Mouse (Mus musculus): Measurements from ENCODE around the gene Col1a1. TPM values are rescaled to one million over a fixed set of nuclear protein-coding genes. Genes with fewer than 3 reads are reported as not detected.

Col1a1 gene
- 669 and 799 TPM in 2 replicates for polyA plus RNA-seq (2015; fragmentation: Nextera tagmentation; extraction: Ambion mirVana)

DNA sequence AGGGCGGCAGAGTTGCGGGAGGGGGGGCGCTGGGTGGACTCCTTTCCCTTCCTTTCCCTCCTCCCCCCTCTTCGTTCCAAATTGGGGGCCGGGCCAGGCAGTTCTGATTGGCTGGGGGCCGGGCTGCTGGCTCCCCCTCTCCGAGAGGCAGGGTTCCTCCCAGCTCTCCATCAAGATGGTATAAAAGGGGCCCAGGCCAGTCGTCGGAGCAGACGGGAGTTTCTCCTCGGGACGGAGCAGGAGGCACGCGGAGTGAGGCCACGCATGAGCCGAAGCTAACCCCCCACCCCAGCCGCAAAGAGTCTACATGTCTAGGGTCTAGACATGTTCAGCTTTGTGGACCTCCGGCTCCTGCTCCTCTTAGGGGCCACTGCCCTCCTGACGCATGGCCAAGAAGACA lies at the start of gene Col1a1:
TSS of gene Col1a1 (plus strand) at position 180 of the 400 bp plus-strand sequence.
- Histone ChIP-seq H3K27me3 (ENCODE audit: control insufficient read depth, insufficient read depth, low read length) (peaks cover 20% of the 10 kb centered on the region), H3K9ac (ENCODE audit: low read length) (peak within 1 kb of the TSS; percentile 73), H3K4me3 (ENCODE audit: low read length) (peak within 1 kb of the TSS; percentile 54), H3K4me1 (ENCODE audit: control insufficient read depth, insufficient read depth, low read length) (peaks cover 15% of the 10 kb centered on the region), H3K4me2 (ENCODE audit: low read depth, low read length) (peak within 1 kb of the TSS; percentile 83), H3K27ac (ENCODE audit: low read length) (peak within 1 kb of the TSS; percentile 81), H3K36me3 (ENCODE audit: control insufficient read depth, insufficient read depth) (no peaks in the 10 kb centered on the region), H3K9me3 (replicated peaks; ENCODE audit: control insufficient read depth, low read length) (no peaks in the 10 kb centered on the region)
- ATAC-seq (replicated peaks; ENCODE audit: extremely low read depth, insufficient read depth, low FRiP score) = no peak
- 25% methylated on average over 19 of the region's 19 CpGs for WGBS

- Histone ChIP-seq H3K9ac (ENCODE audit: low read length) (no peak overlapping the region), H3K4me3 (ENCODE audit: low read length) (no peak overlapping the region), H3K36me3 (ENCODE audit: control insufficient read depth, insufficient read depth) (no peaks in the 10 kb centered on the region), H3K4me2 (ENCODE audit: low read depth, low read length) (no peak overlapping the region), H3K27me3 (ENCODE audit: control insufficient read depth, insufficient read depth, low read length) (no peaks in the 10 kb centered on the region; the same call in 1 of the 2 replicates), H3K9me3 (replicated peaks; ENCODE audit: control insufficient read depth, low read length) (no peaks in the 10 kb centered on the region; the same call in 1 of the 2 replicates), H3K4me1 (ENCODE audit: control insufficient read depth, insufficient read depth, low read length) (no peaks in the 10 kb centered on the region), H3K27ac (ENCODE audit: low read length) (no peak overlapping the region)
- 71% methylated on average over 6 of the region's 6 CpGs for WGBS
- no peak for ATAC-seq (replicated peaks; ENCODE audit: extremely low read depth, insufficient read depth, low FRiP score)
These were observed 44.9 kb upstream of the Col1a1 start for GRCm38 (mm10) chr11:94891155-94891554.

DNA sequence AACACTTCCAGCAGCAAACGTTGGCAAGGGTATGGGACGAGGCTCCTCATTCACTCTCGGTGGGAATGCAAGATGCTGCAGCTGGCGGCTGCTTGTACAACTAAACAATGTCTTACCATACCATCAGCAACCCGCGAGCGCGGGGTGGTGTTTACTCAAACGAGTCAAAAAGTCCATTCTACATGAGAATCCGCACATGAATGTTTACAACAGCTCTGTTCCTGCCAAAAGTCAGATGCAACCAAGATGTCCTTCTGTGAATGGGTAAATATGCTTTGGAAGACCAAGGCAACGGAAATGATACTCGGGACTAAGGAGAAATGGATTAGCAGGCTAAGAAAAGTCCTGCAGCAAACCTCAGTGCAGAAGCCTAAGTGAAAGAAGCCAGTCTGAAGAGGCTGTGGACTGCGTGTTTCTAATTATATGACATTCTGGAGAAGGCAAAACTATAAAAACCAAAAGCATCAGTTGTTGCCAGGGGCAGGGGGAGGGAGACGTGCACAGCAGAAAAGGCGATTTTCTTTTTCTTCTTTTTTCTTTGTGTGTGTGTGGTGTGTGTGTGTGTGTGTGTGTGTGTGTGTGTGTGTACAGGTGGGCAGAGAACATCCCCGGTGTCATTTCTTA lies 39.2 kb upstream of the Col1a1 start:
- H3K4me1 ChIP-seq (ENCODE audit: control insufficient read depth, insufficient read depth, low read length) = no peaks in the 10 kb centered on the region
- H3K36me3 ChIP-seq (ENCODE audit: control insufficient read depth, insufficient read depth) = no peaks in the 10 kb centered on the region
- no peak overlapping the region for H3K27ac ChIP-seq (ENCODE audit: low read length)
- H3K9me3 ChIP-seq (replicated peaks; ENCODE audit: control insufficient read depth, low read length) = no peaks in the 10 kb centered on the region; the same call in 1 of the 2 replicates
- no peak overlapping the region for H3K4me3 ChIP-seq (ENCODE audit: low read length)
- no peaks in the 10 kb centered on the region; the same call in 1 of the 2 replicates for H3K27me3 ChIP-seq (ENCODE audit: control insufficient read depth, insufficient read depth, low read length)
- no peak for ATAC-seq (replicated peaks; ENCODE audit: extremely low read depth, insufficient read depth, low FRiP score)
- no peak overlapping the region for H3K9ac ChIP-seq (ENCODE audit: low read length)
- 70% methylated on average over 16 of the region's 16 CpGs for WGBS
- no peak overlapping the region for H3K4me2 ChIP-seq (ENCODE audit: low read depth, low read length)

DNA sequence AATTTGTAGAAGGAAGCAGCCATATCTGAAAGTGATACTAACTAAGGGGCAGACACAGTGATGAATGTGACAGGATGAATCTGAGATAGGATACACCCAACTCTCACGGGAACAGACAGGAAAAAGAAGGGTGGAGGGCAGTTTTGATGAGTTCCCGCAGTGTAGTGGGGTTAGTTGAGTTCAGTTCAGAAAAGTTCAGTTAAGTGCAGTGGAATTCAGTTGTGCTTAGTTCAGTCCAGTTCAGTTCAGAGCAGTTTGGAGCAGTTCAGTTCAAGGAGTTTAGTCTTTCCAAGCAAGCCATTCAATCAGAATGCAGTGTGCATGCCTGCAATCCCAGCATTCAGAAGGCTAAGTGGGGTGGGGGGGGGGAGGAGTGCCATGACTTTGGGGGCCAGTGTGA lies 34.8 kb upstream of the Col1a1 start:
- no peak overlapping the region for H3K9ac ChIP-seq (ENCODE audit: low read length)
- WGBS = 48% methylated on average over 2 of the region's 2 CpGs
- H3K4me2 ChIP-seq (ENCODE audit: low read depth, low read length) = no peak overlapping the region
- H3K27me3 ChIP-seq (ENCODE audit: control insufficient read depth, insufficient read depth, low read length) = no peaks in the 10 kb centered on the region
- ATAC-seq (replicated peaks; ENCODE audit: extremely low read depth, insufficient read depth, low FRiP score) = no peak
- H3K9me3 ChIP-seq (replicated peaks; ENCODE audit: control insufficient read depth, low read length) = no peaks in the 10 kb centered on the region
- no peaks in the 10 kb centered on the region for H3K36me3 ChIP-seq (ENCODE audit: control insufficient read depth, insufficient read depth)
- no peak overlapping the region for H3K4me3 ChIP-seq (ENCODE audit: low read length)
- no peaks in the 10 kb centered on the region for H3K4me1 ChIP-seq (ENCODE audit: control insufficient read depth, insufficient read depth, low read length)
- no peak overlapping the region for H3K27ac ChIP-seq (ENCODE audit: low read length)

- no peak overlapping the region for H3K4me3 ChIP-seq (ENCODE audit: low read length)
- H3K4me2 ChIP-seq (ENCODE audit: low read depth, low read length) = no peak overlapping the region
- no peak for ATAC-seq (replicated peaks; ENCODE audit: extremely low read depth, insufficient read depth, low FRiP score)
These were observed 31.7 kb upstream of the Col1a1 start for GRCm38 (mm10) chr11:94904306-94904705.

GRCm38 (mm10) chr11:94910971-94911370 lies 25.1 kb upstream of the Col1a1 start:
- no peaks in the 10 kb centered on the region for H3K36me3 ChIP-seq (ENCODE audit: control insufficient read depth, insufficient read depth)
- H3K27ac ChIP-seq (ENCODE audit: low read length) = no peak overlapping the region
- no peak overlapping the region for H3K4me3 ChIP-seq (ENCODE audit: low read length)
- no peaks in the 10 kb centered on the region for H3K27me3 ChIP-seq (ENCODE audit: control insufficient read depth, insufficient read depth, low read length)
- no peak overlapping the region for H3K9ac ChIP-seq (ENCODE audit: low read length)
- H3K4me2 ChIP-seq (ENCODE audit: low read depth, low read length) = no peak overlapping the region
- 89% methylated on average over 5 of the region's 5 CpGs for WGBS
- H3K9me3 ChIP-seq (replicated peaks; ENCODE audit: control insufficient read depth, low read length) = no peaks in the 10 kb centered on the region
- ATAC-seq (replicated peaks; ENCODE audit: extremely low read depth, insufficient read depth, low FRiP score) = no peak
- peaks cover 5% of the 10 kb centered on the region for H3K4me1 ChIP-seq (ENCODE audit: control insufficient read depth, insufficient read depth, low read length)

More at GRCm38 (mm10) chr11:94904306-94904705, 31.7 kb upstream of the Col1a1 start:
- H3K27ac ChIP-seq (ENCODE audit: low read length) = no peak overlapping the region
- no peaks in the 10 kb centered on the region for H3K9me3 ChIP-seq (replicated peaks; ENCODE audit: control insufficient read depth, low read length)
- H3K4me1 ChIP-seq (ENCODE audit: control insufficient read depth, insufficient read depth, low read length) = no peaks in the 10 kb centered on the region
- 80% methylated on average over 3 of the region's 3 CpGs for WGBS
- no peaks in the 10 kb centered on the region for H3K27me3 ChIP-seq (ENCODE audit: control insufficient read depth, insufficient read depth, low read length)
- no peak overlapping the region for H3K9ac ChIP-seq (ENCODE audit: low read length)
- H3K36me3 ChIP-seq (ENCODE audit: control insufficient read depth, insufficient read depth) = no peaks in the 10 kb centered on the region

- ATAC-seq (replicated peaks; ENCODE audit: extremely low read depth, insufficient read depth, low FRiP score) = no peak
- no peak overlapping the region for H3K9ac ChIP-seq (ENCODE audit: low read length)
- no peaks in the 10 kb centered on the region for H3K27me3 ChIP-seq (ENCODE audit: control insufficient read depth, insufficient read depth, low read length)
- WGBS = 72% methylated on average over 3 of the region's 3 CpGs
- no peaks in the 10 kb centered on the region for H3K36me3 ChIP-seq (ENCODE audit: control insufficient read depth, insufficient read depth)
- H3K9me3 ChIP-seq (replicated peaks; ENCODE audit: control insufficient read depth, low read length) = no peaks in the 10 kb centered on the region
- no peak overlapping the region for H3K4me2 ChIP-seq (ENCODE audit: low read depth, low read length)
- no peak overlapping the region for H3K27ac ChIP-seq (ENCODE audit: low read length)
- peaks cover 14% of the 10 kb centered on the region for H3K4me1 ChIP-seq (ENCODE audit: control insufficient read depth, insufficient read depth, low read length)
- H3K4me3 ChIP-seq (ENCODE audit: low read length) = no peak overlapping the region
These were observed 23.5 kb upstream of the Col1a1 start for GRCm38 (mm10) chr11:94912568-94912967.

DNA sequence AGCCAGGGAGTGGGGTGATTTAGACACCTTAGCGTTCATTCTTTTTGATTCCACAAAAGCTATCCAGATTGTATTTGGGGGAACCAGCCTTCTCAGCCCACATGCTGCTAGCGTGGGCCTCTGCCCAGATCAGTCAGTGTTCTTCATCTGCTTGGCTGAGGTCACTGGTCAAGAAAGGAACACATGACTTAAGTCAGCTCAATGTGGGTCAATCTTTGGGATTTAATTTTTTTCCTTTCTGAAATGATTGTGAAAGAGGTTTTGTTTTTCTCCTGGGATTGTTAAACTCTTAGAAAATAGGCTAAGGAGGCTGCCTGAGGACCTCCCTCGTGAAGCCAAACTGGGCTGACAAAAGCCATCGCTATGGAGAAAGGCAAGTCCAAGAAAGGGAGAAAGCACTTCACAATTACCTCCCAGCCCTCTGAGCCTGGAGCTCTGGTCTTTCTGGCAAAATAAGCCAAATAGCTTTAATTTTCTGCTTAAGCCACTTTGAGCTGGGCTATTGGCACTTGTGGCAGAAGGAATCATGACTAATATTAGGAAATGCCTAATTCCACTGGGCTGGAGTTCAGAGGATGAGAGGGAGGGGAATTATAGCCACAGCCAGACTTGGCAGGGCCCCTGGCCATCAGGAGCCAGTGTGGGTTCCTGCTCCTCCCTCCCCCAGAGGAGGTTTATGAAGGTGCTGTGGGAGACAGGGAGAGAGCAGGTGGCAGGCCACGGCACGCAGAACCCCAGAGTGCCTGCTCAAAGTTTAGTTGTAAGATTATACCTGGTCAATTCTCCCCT lies 22.5 kb upstream of the Col1a1 start:
- Histone ChIP-seq H3K4me3 (ENCODE audit: low read length) (no peak overlapping the region), H3K27ac (ENCODE audit: low read length) (no peak overlapping the region), H3K27me3 (ENCODE audit: control insufficient read depth, insufficient read depth, low read length) (no peaks in the 10 kb centered on the region), H3K4me2 (ENCODE audit: low read depth, low read length) (no peak overlapping the region), H3K4me1 (ENCODE audit: control insufficient read depth, insufficient read depth, low read length) (peaks cover 14% of the 10 kb centered on the region), H3K36me3 (ENCODE audit: control insufficient read depth, insufficient read depth) (no peaks in the 10 kb centered on the region), H3K9me3 (replicated peaks; ENCODE audit: control insufficient read depth, low read length) (no peaks in the 10 kb centered on the region), H3K9ac (ENCODE audit: low read length) (no peak overlapping the region)
- no peak for ATAC-seq (replicated peaks; ENCODE audit: extremely low read depth, insufficient read depth, low FRiP score)
- WGBS = 66% methylated on average over 6 of the region's 6 CpGs
